Mouse (Mus musculus): Measurements from ENCODE around the gene Maml3. TPM values are rescaled to one million over a fixed set of nuclear protein-coding genes. Genes with fewer than 3 reads are reported as not detected.

The Maml3 gene
- total and polyA plus RNA-seq, 3 experiments = 0.81 to 1.8 (median 0.98) TPM

DNA sequence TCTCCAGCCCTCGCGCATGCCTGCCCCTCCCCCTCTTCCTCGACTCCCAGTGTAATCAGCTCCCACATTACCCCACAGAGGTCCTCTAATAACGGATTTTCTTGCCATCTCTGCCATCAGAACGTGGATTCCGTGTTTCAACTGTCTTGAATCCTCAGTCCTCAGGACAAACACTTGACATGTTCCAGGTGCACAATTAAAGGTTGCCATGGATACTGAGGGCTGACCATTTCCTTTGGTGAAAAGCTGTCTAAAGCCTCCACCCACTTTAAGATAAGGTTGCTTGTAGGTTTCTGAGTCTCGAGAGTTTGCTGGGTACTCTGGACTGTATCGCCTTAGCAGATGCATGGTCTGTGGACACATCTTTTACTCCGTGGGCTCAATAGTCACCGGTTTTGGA lies 458.6 kb downstream of the Maml3 start:
- DNase-seq (ENCODE audit: extremely low read depth) = no peak
- Histone ChIP-seq H3K79me2 (replicated peaks; ENCODE audit: control insufficient read depth, extremely low read depth, insufficient read depth, poor library complexity, severe bottlenecking) (no peaks in the 10 kb centered on the region), H3K9ac (ENCODE audit: insufficient read depth, low read depth) (no peak overlapping the region), H3K4me3 (replicated peaks in 1 of 3; ENCODE audit: low read depth in 2 of 3, low read length in 2 of 3, poor library complexity in 1 of 3) (no peak overlapping the region), H3K4me1 (ENCODE audit: control insufficient read depth in 1 of 2, insufficient read depth in 2 of 2) (peaks cover 24 to 70% of the 10 kb centered on the region in 2 experiments), H3K36me3 (replicated peaks in 1 of 2; ENCODE audit: control insufficient read depth in 1 of 2, insufficient read depth in 1 of 2, low read length in 1 of 2) (no peaks in the 10 kb centered on the region), H3K4me2 (ENCODE audit: insufficient read depth, low read depth, poor library complexity, severe bottlenecking) (no peak overlapping the region), H3K9me3 (replicated peaks; ENCODE audit: low read length) (peaks cover 2% of the 10 kb centered on the region), H3K27me3 (replicated peaks) (no peaks in the 10 kb centered on the region), H3K27ac (ENCODE audit: insufficient read depth, low read depth) (peak overlapping the region; percentile 76)
- in situ Hi-C loops (cut with MboI; ENCODE audit: low pct_ligation_motif_present, low pct_unique_long_range_greater_than_20kb, low sequenced_read_pairs) = loop anchor here (5.0 to 10.0 kb wide), 2 partner anchors 54 to 162 kb away; partner anchors contain the start of gene Rab33b
- dilution Hi-C loops (cut with MboI; ENCODE audit: extremely low pct_ligation_motif_present, extremely low pct_unique_long_range_greater_than_20kb, low sequenced_read_pairs) = no loop called here
- TF ChIP-seq MAZ (IDR thresholded peaks at IDR 0.05; ENCODE audit: low read depth, low read length) (no peak), MAX (IDR thresholded peaks at IDR 0.05; ENCODE audit: low read length) (no peak), MEF2A (IDR thresholded peaks at IDR 0.05; ENCODE audit: borderline replicate concordance, low read depth, low read length) (no peak), ETS1 (conservative IDR thresholded peaks at IDR 0.05; ENCODE audit: low read depth, low read length) (no peak), POLR2A (IDR thresholded peaks at IDR 0.05; ENCODE audit: low read depth, low read length) (no peak), ZNF384 (IDR thresholded peaks at IDR 0.05; ENCODE audit: low read depth, low read length) (no peak), ZKSCAN1 (IDR thresholded peaks at IDR 0.05; ENCODE audit: borderline replicate concordance, low read depth, low read length) (no peak), SMC3 (IDR thresholded peaks at IDR 0.05; ENCODE audit: low read depth, low read length) (no peak), MXI1 (IDR thresholded peaks at IDR 0.05; ENCODE audit: low read depth, low read length) (no peak), USF1 (IDR thresholded peaks at IDR 0.05; ENCODE audit: low read depth, low read length) (no peak), USF2 (conservative IDR thresholded peaks at IDR 0.05; ENCODE audit: low read depth, low read length) (no peak), E2F4 (IDR thresholded peaks at IDR 0.05; ENCODE audit: insufficient replicate concordance, low read depth, low read length) (no peak), RCOR1 (conservative IDR thresholded peaks at IDR 0.05; ENCODE audit: low read depth, low read length) (no peak), ELF1 (IDR thresholded peaks at IDR 0.05; ENCODE audit: low read depth, low read length) (no peak), JUND (conservative IDR thresholded peaks at IDR 0.05; ENCODE audit: low read depth, low read length) (no peak), CHD2 (IDR thresholded peaks at IDR 0.05; ENCODE audit: low read length) (no peak), GABPA (IDR thresholded peaks at IDR 0.05; ENCODE audit: insufficient replicate concordance, low read depth, low read length) (no peak), JUN (IDR thresholded peaks at IDR 0.05; ENCODE audit: insufficient read depth, low read depth, low read length) (no peak), PAX5 (IDR thresholded peaks at IDR 0.05; ENCODE audit: low read length) (no peak)

DNA sequence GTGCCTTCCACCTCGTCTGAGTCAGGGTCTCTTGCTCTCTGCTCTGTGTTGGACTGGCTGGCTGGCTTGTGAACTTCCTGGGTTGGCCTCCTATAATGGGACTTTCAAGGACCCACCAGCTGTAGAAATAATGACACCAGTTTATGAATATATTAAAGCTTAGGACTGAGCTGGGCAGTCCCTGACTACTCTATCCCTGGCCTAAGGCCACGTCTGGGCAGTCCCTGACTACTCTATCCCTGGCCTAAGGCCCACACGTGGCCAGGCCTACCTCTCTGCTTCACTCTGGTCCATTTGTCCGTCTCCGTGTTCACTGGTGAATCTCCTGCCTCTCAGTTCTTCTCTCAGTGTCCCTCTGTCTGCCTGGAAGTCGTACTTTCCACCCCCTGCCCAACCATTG lies 459.4 kb downstream of the Maml3 start:
- peak overlapping the region; percentile 18; the same call in 1 of the 2 replicates for H3K9ac ChIP-seq (ENCODE audit: insufficient read depth, low read depth)
- peaks cover 2% of the 10 kb centered on the region for H3K9me3 ChIP-seq (replicated peaks; ENCODE audit: low read length)
- no peak overlapping the region for H3K4me3 ChIP-seq (replicated peaks in 1 of 3; ENCODE audit: low read depth in 2 of 3, low read length in 2 of 3, poor library complexity in 1 of 3)
- DNase-seq (ENCODE audit: extremely low read depth) = no peak
- H3K27ac ChIP-seq (ENCODE audit: insufficient read depth, low read depth) = peak overlapping the region; percentile 76
- no peaks in the 10 kb centered on the region for H3K27me3 ChIP-seq (replicated peaks)
- no peaks in the 10 kb centered on the region for H3K79me2 ChIP-seq (replicated peaks; ENCODE audit: control insufficient read depth, extremely low read depth, insufficient read depth, poor library complexity, severe bottlenecking)
- H3K4me2 ChIP-seq (ENCODE audit: insufficient read depth, low read depth, poor library complexity, severe bottlenecking) = 0 out of 2 replicates have a peak overlapping the region, but pooled peaks have one; percentile 24
- in situ Hi-C loops (cut with MboI; ENCODE audit: low pct_ligation_motif_present, low pct_unique_long_range_greater_than_20kb, low sequenced_read_pairs) = loop anchor here (5.0 to 10.0 kb wide), 2 partner anchors 53 to 161 kb away; partner anchors contain the start of gene Rab33b
- dilution Hi-C loops (cut with MboI; ENCODE audit: extremely low pct_ligation_motif_present, extremely low pct_unique_long_range_greater_than_20kb, low sequenced_read_pairs) = no loop called here
- H3K36me3 ChIP-seq (replicated peaks in 1 of 2; ENCODE audit: control insufficient read depth in 1 of 2, insufficient read depth in 1 of 2, low read length in 1 of 2) = no peaks in the 10 kb centered on the region
- peaks cover 23 to 71% of the 10 kb centered on the region in 2 experiments for H3K4me1 ChIP-seq (ENCODE audit: control insufficient read depth in 1 of 2, insufficient read depth in 2 of 2)
- TF ChIP-seq RCOR1 (conservative IDR thresholded peaks at IDR 0.05; ENCODE audit: low read depth, low read length) (no peak), USF1 (IDR thresholded peaks at IDR 0.05; ENCODE audit: low read depth, low read length) (peak; percentile 60), RAD21 (IDR thresholded peaks at IDR 0.05; ENCODE audit: low read depth, low read length) (no peak), POLR2A (IDR thresholded peaks at IDR 0.05; ENCODE audit: low read depth, low read length) (peak; percentile 30; the same call in 1 of the 2 replicates), SIN3A (IDR thresholded peaks at IDR 0.05; ENCODE audit: low read length) (0 out of 2 replicates have a peak, but pooled peaks have one; percentile 61), NELFE (IDR thresholded peaks at IDR 0.05; ENCODE audit: low read depth, low read length) (0 out of 2 replicates have a peak, but pooled peaks have one; percentile 24), GABPA (IDR thresholded peaks at IDR 0.05; ENCODE audit: insufficient replicate concordance, low read depth, low read length) (no peak), KAT2A (IDR thresholded peaks at IDR 0.05; ENCODE audit: insufficient replicate concordance, low read length) (no peak), NRF1 (IDR thresholded peaks at IDR 0.05; ENCODE audit: low read depth, low read length) (no peak), CTCF (conservative IDR thresholded peaks at IDR 0.05 in 1 of 2, IDR thresholded peaks at IDR 0.05 in 1 of 2; ENCODE audit: low read depth in 2 of 2, low read length in 2 of 2) (no peak), BHLHE40 (IDR thresholded peaks at IDR 0.05; ENCODE audit: low read depth, low read length) (peak; percentile 65; the same call in 1 of the 2 replicates), MXI1 (IDR thresholded peaks at IDR 0.05; ENCODE audit: low read depth, low read length) (0 out of 2 replicates have a peak, but pooled peaks have one; percentile 59), ZKSCAN1 (IDR thresholded peaks at IDR 0.05; ENCODE audit: borderline replicate concordance, low read depth, low read length) (no peak), MYC (IDR thresholded peaks at IDR 0.05; ENCODE audit: low read depth, low read length) (peak; percentile 88), ELF1 (IDR thresholded peaks at IDR 0.05; ENCODE audit: low read depth, low read length) (peak; percentile 82), JUN (IDR thresholded peaks at IDR 0.05; ENCODE audit: insufficient read depth, low read depth, low read length) (no peak), E2F4 (IDR thresholded peaks at IDR 0.05; ENCODE audit: insufficient replicate concordance, low read depth, low read length) (no peak), JUND (conservative IDR thresholded peaks at IDR 0.05; ENCODE audit: low read depth, low read length) (no peak), MAZ (IDR thresholded peaks at IDR 0.05; ENCODE audit: low read depth, low read length) (no peak), SMC3 (IDR thresholded peaks at IDR 0.05; ENCODE audit: low read depth, low read length) (peak; percentile 7; the same call in 1 of the 2 replicates), MEF2A (IDR thresholded peaks at IDR 0.05; ENCODE audit: borderline replicate concordance, low read depth, low read length) (peak; percentile 73), TBP (conservative IDR thresholded peaks at IDR 0.05; ENCODE audit: low read depth, low read length) (0 out of 2 replicates have a peak, but pooled peaks have one; percentile 48), HCFC1 (IDR thresholded peaks at IDR 0.05; ENCODE audit: low read depth, low read length) (0 out of 2 replicates have a peak, but pooled peaks have one; percentile 29)

All from CH12.LX (cell line).